8 mouse cellular contexts compared by ENCODE assay signal in the genomic region with DNA sequence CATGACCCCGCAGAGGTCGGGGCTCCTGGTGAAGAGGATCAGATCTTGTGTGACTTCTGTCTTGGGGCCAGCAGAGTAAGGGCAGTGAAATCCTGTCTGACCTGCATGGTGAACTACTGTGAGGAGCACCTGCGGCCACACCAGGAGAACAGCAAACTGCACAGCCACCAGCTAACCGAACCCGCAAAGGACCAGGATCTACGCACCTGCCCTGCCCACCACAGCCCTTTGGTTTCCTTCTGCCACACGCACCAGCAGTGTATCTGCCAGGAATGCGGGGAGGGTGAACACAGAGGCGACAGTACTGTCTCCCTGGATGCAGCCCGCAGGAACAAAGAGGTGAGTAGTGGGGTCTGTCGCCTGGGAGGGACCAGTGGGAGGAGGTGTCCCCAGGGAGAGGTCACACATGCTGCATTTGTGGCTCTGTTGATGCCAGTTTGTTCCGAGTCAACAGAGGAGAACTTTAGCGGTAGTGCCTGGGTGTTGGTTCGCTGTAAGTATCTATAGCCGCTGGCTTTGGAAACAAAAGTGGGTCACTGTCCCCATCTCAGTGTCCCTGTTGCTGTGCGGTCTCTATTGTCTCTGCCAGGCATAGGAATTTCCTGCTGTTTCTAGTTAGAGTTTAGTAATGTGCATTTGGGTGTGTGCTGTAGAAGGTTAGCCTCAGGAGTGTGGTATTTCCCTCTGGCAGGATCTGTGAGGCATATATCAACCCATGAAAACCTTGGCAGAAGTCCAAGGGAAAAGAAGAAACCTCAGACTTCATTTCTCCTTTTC. TPM values are rescaled to one million over a fixed set of nuclear protein-coding genes. Genes with fewer than 3 reads are reported as not detected.
DNase-seq lines count a peak whose midpoint lies in the region; ATAC-seq and TF ChIP-seq lines count a peak whose summit lies in the region.

No protein-coding gene starts in this region.

- DNase-seq in cerebellum, adult 2 months: peak in 1 of 2 experiments; percentile 22
- no peak for DNase-seq in cerebellum, adult 9-10 months
- peak; percentile 84 for DNase-seq in Muller cell, postnatal 12 days (ENCODE audit: inconsistent ontology term)
- peak; percentile 10 for DNase-seq in heart, postnatal 25 days (ENCODE audit: low spot score)
- peak; percentile 13 for DNase-seq in thymus, postnatal 0 days (ENCODE audit: low spot score)

- H3K4me2 ChIP-seq in embryonic facial prominence, embryonic 15.5 days (replicated peaks): peak overlapping the region; percentile 86
- H3K4me2 ChIP-seq in limb, embryonic 12.5 days: peak overlapping the region; percentile 69
- H3K4me2 ChIP-seq in midbrain, embryonic 13.5 days (replicated peaks): peak overlapping the region; percentile 56

- peak overlapping the region; percentile 39 for H3K4me3 ChIP-seq in cerebellum, adult 2 months (replicated peaks; ENCODE audit: insufficient read depth, low read depth, low read length)
- peak overlapping the region; percentile 62 for H3K4me3 ChIP-seq in embryonic facial prominence, embryonic 15.5 days (replicated peaks)
- H3K4me3 ChIP-seq in limb, embryonic 12.5 days (replicated peaks): peak overlapping the region; percentile 44
- peak overlapping the region; percentile 37 for H3K4me3 ChIP-seq in midbrain, embryonic 13.5 days (replicated peaks)

- peaks cover 8% of the 10 kb centered on the region for H3K4me1 ChIP-seq in cerebellum, adult 2 months (ENCODE audit: control insufficient read depth, insufficient read depth, low read length)
- peaks cover 38% of the 10 kb centered on the region for H3K4me1 ChIP-seq in embryonic facial prominence, embryonic 15.5 days
- peaks cover 46% of the 10 kb centered on the region for H3K4me1 ChIP-seq in limb, embryonic 12.5 days (replicated peaks)
- peaks cover 14% of the 10 kb centered on the region for H3K4me1 ChIP-seq in midbrain, embryonic 13.5 days (replicated peaks)

- no peak for TF ChIP-seq POLR2A in cerebellum, adult 2 months (IDR thresholded peaks at IDR 0.05; ENCODE audit: borderline replicate concordance, insufficient read depth, low read length)

- 0 out of 2 replicates have a peak, but pooled peaks cover 3% of the 10 kb centered on the region for H3K36me3 ChIP-seq in embryonic facial prominence, embryonic 15.5 days
- H3K36me3 ChIP-seq in limb, embryonic 12.5 days: no peaks in the 10 kb centered on the region
- H3K36me3 ChIP-seq in midbrain, embryonic 13.5 days: no peaks in the 10 kb centered on the region

- H3K27me3 ChIP-seq in cerebellum, adult 2 months (ENCODE audit: control insufficient read depth, insufficient read depth, low read length): no peaks in the 10 kb centered on the region
- no peaks in the 10 kb centered on the region for H3K27me3 ChIP-seq in embryonic facial prominence, embryonic 15.5 days
- peaks cover 2% of the 10 kb centered on the region; the same call in 1 of the 2 replicates for H3K27me3 ChIP-seq in limb, embryonic 12.5 days
- no peaks in the 10 kb centered on the region for H3K27me3 ChIP-seq in midbrain, embryonic 13.5 days

- peak overlapping the region; percentile 45 for H3K9ac ChIP-seq in embryonic facial prominence, embryonic 15.5 days
- peak overlapping the region; percentile 58 for H3K9ac ChIP-seq in limb, embryonic 12.5 days (replicated peaks)
- peak overlapping the region; percentile 55 for H3K9ac ChIP-seq in midbrain, embryonic 13.5 days (replicated peaks)

- WGBS in cerebellum, adult 2 months: 5% methylated on average over 16 of the region's 16 CpGs
- WGBS in embryonic facial prominence, embryonic 15.5 days: 4% methylated on average over 16 of the region's 16 CpGs
- 22% methylated on average over 16 of the region's 16 CpGs for WGBS in limb, embryonic 12.5 days
- 27% methylated on average over 16 of the region's 16 CpGs for WGBS in midbrain, embryonic 13.5 days

- no peak; the same call in 1 of the 2 replicates for ATAC-seq in embryonic facial prominence, embryonic 15.5 days (ENCODE audit: insufficient number of reproducible peaks, low FRiP score, low TSS enrichment, low read depth)
- ATAC-seq in limb, embryonic 12.5 days (ENCODE audit: insufficient number of reproducible peaks, insufficient read depth, low FRiP score, low TSS enrichment, low read depth): 0 out of 2 replicates have a peak, but pooled peaks have one; percentile 35
- peak; percentile 65; the same call in 1 of the 2 replicates for ATAC-seq in midbrain, embryonic 13.5 days

- TF ChIP-seq CTCF in cerebellum, adult 2 months (IDR thresholded peaks at IDR 0.05; ENCODE audit: borderline replicate concordance, insufficient read depth, low read depth, low read length): no peak

- no peak overlapping the region for H3K27ac ChIP-seq in cerebellum, adult 2 months (ENCODE audit: insufficient read depth, low read length)
- peak overlapping the region; percentile 79 for H3K27ac ChIP-seq in embryonic facial prominence, embryonic 15.5 days (replicated peaks)
- H3K27ac ChIP-seq in limb, embryonic 12.5 days: peak overlapping the region; percentile 66
- H3K27ac ChIP-seq in midbrain, embryonic 13.5 days: no peak overlapping the region

- intact Hi-C loops in heart, postnatal 25 days (cut with DNase I): no loop called here

- no peaks in the 10 kb centered on the region for H3K9me3 ChIP-seq in embryonic facial prominence, embryonic 15.5 days (replicated peaks)
- no peaks in the 10 kb centered on the region for H3K9me3 ChIP-seq in limb, embryonic 12.5 days
- no peaks in the 10 kb centered on the region for H3K9me3 ChIP-seq in midbrain, embryonic 13.5 days

RNA-seq across cellular contexts. Expression of a gene that starts 0.8 kb away (rescaled TPM):
- 4.0 and 4.2 TPM in 2 replicates for polyA plus RNA-seq in cerebellum, adult 2 months (2012; rRNA removed)
- 19.8 and 20.9 TPM in 2 replicates for polyA plus RNA-seq in embryonic facial prominence, embryonic 15.5 days (2015; fragmentation: Nextera tagmentation; extraction: Ambion mirVana)
- 1 to 10 TPM; 5.4 to 6.5 TPM for total RNA-seq in heart, postnatal 25 days (2021)
- 8.3 and 10.1 TPM in 2 replicates for polyA plus RNA-seq in limb, embryonic 12.5 days (2016; fragmentation: Nextera tagmentation; extraction: Ambion mirVana)
- 4.5 and 5.3 TPM in 2 replicates for polyA plus RNA-seq in midbrain, embryonic 13.5 days (2015; fragmentation: Nextera tagmentation; extraction: Ambion mirVana)
- polyA plus RNA-seq in thymus, postnatal 0 days (2015; fragmentation: Nextera tagmentation; extraction: Ambion mirVana): 4.0 and 4.4 TPM in 2 replicates

RNA-seq across cellular contexts. Expression of a gene that starts 26.0 kb away (rescaled TPM):
- 1.8 and 1.9 TPM in 2 replicates for polyA plus RNA-seq in cerebellum, adult 2 months (2012; rRNA removed)
- polyA plus RNA-seq in embryonic facial prominence, embryonic 15.5 days (2015; fragmentation: Nextera tagmentation; extraction: Ambion mirVana): 0.72 and 1.1 TPM in 2 replicates
- total RNA-seq in heart, postnatal 25 days (2021): under 1 TPM; 0.17 to 0.26 TPM
- polyA plus RNA-seq in limb, embryonic 12.5 days (2016; fragmentation: Nextera tagmentation; extraction: Ambion mirVana): 0.59 and 0.73 TPM in 2 replicates
- polyA plus RNA-seq in midbrain, embryonic 13.5 days (2015; fragmentation: Nextera tagmentation; extraction: Ambion mirVana): 0.22 and 0.24 TPM in 2 replicates
- 2.1 and 3.0 TPM in 2 replicates for polyA plus RNA-seq in thymus, postnatal 0 days (2015; fragmentation: Nextera tagmentation; extraction: Ambion mirVana)

RNA-seq across cellular contexts. Expression of a gene that starts 31.6 kb away (rescaled TPM):
- 9.8 and 10.8 TPM in 2 replicates for polyA plus RNA-seq in cerebellum, adult 2 months (2012; rRNA removed)
- polyA plus RNA-seq in embryonic facial prominence, embryonic 15.5 days (2015; fragmentation: Nextera tagmentation; extraction: Ambion mirVana): 22.4 and 23.4 TPM in 2 replicates
- total RNA-seq in heart, postnatal 25 days (2021): 1 to 10 TPM; 1.6 to 2.3 TPM
- polyA plus RNA-seq in limb, embryonic 12.5 days (2016; fragmentation: Nextera tagmentation; extraction: Ambion mirVana): 37.5 and 42.7 TPM in 2 replicates
- polyA plus RNA-seq in midbrain, embryonic 13.5 days (2015; fragmentation: Nextera tagmentation; extraction: Ambion mirVana): 35.4 and 37.9 TPM in 2 replicates
- polyA plus RNA-seq in thymus, postnatal 0 days (2015; fragmentation: Nextera tagmentation; extraction: Ambion mirVana): 16.4 and 18.9 TPM in 2 replicates

RNA-seq across cellular contexts. Expression of a gene that starts 58.4 kb away (rescaled TPM):
- 28.5 and 32.3 TPM in 2 replicates for polyA plus RNA-seq in cerebellum, adult 2 months (2012; rRNA removed)
- polyA plus RNA-seq in embryonic facial prominence, embryonic 15.5 days (2015; fragmentation: Nextera tagmentation; extraction: Ambion mirVana): 79.9 and 81.1 TPM in 2 replicates
- 10 to 100 TPM; 20.4 to 23.6 TPM for total RNA-seq in heart, postnatal 25 days (2021)
- polyA plus RNA-seq in limb, embryonic 12.5 days (2016; fragmentation: Nextera tagmentation; extraction: Ambion mirVana): 45.0 and 46.0 TPM in 2 replicates
- polyA plus RNA-seq in midbrain, embryonic 13.5 days (2015; fragmentation: Nextera tagmentation; extraction: Ambion mirVana): 55.2 and 62.5 TPM in 2 replicates
- 51.5 and 57.7 TPM in 2 replicates for polyA plus RNA-seq in thymus, postnatal 0 days (2015; fragmentation: Nextera tagmentation; extraction: Ambion mirVana)

Comparison
In these comparisons a context has a peak if more than half of its experiments do, and no peak if none do; other contexts are left out.
1. H3K27ac ChIP-seq: peak in embryonic facial prominence, embryonic 15.5 days (single experiment) and limb, embryonic 12.5 days (single experiment); none in cerebellum, adult 2 months (single experiment) and midbrain, embryonic 13.5 days (single experiment).
2. Peak in every context shown above with its lines, with median percentiles within 50 percentile points of each other: H3K4me3 ChIP-seq, H3K4me2 ChIP-seq and H3K9ac ChIP-seq.